Mouse (Mus musculus) spleen, postnatal 10 days (tissue): Measurements from ENCODE around the gene Slc18b1.
"Not testable (repeated sequence)": the region's sequence is repeated elsewhere in the genome, so short reads cannot be mapped to it uniquely, and the experiment has no call there.

Source experiments
- DNase-seq, 2 experiments: peaks; one replicate each; pipeline ENCODE4 v3.0.0; 2021 to 2022; ENCODE audit warnings: low spot score in 2 of 2

Slc18b1 gene

GRCm38 (mm10) chr10:23796551-23797503 lies at the start of gene Slc18b1:
Gene Slc18b1, plus strand, starts transcription at chr10:23796986.
- peak; percentile 22 to 26 for DNase-seq

- DNase-seq, result no peak
These were observed 42.6 kb upstream of the Slc18b1 start for GRCm38 (mm10) chr10:23754166-23754565.

DNA sequence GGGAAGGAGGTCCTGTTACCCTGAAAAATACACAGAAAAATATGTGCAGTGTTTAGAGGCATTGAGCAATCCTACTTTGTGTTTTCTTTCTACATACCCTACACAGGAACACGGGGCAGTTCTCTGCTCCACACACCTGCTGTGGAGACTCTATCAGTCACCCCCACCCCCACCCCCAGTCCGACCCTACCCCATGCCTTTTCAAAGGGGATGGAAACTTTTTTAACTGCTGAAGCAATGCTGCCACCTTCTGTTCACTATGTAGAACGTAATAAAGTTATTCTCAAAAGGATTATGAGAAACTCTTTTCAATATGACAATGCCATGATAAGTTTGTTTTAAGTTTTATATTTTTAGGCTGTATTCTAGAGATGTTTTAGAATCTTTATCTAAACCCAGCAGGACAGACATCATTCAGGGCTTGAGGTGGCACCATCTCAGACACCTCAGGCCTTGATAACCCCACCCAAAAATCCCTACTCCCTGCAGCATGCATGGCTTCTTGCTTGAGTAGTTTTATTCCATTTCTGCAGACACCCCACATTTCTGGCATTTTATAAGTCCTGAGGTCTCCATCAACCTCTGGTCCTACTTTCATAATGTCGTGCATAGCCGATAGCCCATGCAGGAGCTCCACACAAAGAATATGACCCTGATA lies 19.4 kb upstream of the Slc18b1 start:
- DNase-seq, result no peak

DNA sequence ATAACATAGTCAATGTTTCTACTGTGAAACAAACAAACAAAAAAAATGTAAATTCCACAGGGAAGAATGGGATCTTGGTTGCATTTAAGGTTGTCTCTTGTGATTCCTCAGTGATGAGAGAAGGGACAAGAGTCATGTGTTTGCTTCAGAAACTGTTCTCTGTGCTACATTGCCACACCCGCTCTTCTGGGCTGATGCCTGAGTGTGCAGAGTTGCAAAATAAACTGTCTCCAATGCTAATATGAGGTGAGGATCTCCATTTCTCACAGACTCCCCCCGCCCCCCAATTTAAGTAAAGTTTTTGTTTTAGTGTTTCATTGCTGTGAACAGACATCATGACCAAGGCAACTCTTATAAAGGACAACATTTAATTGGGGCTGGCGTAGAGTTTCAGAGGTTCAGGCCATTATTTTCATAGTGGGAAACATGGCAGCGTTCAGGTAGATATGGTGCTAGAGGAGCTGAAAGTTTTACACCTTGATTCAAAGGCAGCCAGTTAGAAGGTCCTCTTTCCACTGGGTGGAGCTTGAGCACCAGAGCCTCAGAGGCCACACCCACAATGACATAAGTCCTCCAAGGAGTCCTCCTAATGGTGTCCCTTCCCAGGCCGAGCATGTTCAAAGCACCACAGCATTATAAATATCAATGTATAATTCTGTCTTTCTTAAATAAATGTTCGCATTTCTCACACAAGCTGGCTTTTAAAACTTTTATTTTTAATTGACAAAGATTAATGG lies 16.1 kb upstream of the Slc18b1 start:
- DNase-seq, result peak in 1 of 2 experiments; percentile 20

GRCm38 (mm10) chr10:23781760-23782735 lies 14.7 kb upstream of the Slc18b1 start:
- no peak for DNase-seq

- DNase-seq, result no peak
These were observed 13.8 kb upstream of the Slc18b1 start for GRCm38 (mm10) chr10:23782855-23783492.

DNA sequence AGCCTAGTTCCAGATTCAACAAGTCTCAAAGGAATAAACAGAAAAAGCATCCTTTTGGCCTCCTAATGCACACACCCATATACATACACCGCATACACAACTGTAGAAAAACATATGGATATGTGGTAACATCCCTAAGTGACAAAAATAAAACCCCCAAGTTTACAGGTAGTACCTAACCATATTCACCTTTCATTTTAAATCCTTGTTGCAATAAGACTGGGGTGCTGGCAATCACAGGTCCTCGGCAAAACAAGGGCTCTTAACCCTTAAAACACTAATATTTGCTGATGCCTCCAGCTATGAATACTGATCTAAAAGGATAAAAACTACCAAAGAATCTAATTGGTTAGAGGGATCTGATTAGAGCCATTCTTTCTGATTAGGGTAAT lies 13.3 kb upstream of the Slc18b1 start:
- DNase-seq, result no peak

DNA sequence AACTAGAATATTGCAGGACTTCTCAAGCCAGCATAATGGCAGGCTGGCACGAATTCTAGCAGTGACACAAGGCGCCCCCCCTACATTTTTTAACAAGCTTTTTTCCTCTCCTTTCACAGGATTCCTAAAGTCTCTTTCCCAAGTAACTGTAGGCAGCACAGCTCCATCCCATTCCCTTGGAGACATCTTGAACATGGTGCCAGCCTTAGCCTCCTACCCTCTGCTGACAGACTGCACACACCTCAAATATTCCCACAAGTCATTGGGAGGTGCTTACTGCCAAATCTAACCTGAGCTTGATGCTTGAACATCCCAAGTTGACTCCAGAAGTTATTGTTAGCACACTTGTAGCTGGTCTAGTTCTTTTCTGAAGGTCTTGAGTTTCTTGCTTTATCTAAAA lies 12.7 kb upstream of the Slc18b1 start:
- no peak for DNase-seq

DNA sequence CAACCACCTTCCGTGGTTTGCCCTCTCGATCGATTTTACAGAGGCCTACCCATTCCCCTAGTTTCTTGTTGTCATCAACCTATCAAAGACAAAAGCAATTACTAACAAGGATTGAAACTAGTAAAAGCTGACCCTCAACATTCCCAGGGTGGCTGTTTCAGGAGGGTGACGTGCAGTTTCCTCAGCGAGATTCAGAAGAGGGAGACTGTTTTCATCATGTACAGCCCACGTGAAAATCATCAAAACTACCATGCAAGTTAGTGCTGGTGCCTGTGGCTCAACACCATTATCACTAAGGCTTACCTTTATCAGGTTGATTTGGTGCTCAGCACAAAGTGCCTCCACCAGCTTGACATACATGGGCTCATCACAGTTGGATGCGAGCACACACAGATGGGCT lies 11.2 kb upstream of the Slc18b1 start:
- not testable (repeated sequence) for DNase-seq

DNA sequence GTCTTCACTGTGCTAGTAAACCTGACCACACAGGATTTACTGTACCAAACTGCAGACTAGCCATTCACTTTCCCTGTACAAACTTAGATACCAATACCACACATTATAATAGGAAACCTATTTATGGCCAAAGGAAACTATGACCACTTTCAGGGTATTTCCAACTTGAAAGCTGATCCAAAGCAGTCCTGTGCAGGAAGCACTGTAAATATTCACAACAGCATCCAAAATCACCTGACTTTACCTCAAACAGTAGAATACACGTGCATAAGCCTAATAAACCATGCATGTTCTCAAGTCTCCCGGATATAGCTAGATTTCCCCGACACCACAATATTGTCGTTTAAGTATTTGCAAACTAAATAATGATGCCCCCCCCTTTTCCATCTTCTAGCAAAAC lies 10.7 kb upstream of the Slc18b1 start:
- no peak for DNase-seq

DNA sequence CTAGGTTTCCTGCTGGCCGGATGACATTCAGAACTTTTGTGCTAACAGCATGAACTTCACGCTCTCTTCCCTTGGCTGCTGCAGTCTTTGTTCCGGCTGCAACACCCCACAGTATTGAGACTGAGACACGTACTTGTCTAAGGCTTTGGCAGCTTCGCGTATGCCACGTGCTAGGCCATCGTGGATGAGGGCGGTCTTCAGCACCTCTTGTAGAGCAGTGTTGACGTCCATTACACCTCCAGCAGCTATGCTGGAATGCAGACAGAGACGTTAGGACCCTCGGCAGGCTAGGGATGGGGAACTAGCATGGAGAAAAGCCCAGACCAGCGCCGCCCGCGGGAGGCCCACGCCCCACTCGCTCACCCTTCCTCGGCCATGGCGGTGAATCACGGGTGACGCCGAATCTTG lies 10.2 kb upstream of the Slc18b1 start:
- not testable (repeated sequence) for DNase-seq

DNA sequence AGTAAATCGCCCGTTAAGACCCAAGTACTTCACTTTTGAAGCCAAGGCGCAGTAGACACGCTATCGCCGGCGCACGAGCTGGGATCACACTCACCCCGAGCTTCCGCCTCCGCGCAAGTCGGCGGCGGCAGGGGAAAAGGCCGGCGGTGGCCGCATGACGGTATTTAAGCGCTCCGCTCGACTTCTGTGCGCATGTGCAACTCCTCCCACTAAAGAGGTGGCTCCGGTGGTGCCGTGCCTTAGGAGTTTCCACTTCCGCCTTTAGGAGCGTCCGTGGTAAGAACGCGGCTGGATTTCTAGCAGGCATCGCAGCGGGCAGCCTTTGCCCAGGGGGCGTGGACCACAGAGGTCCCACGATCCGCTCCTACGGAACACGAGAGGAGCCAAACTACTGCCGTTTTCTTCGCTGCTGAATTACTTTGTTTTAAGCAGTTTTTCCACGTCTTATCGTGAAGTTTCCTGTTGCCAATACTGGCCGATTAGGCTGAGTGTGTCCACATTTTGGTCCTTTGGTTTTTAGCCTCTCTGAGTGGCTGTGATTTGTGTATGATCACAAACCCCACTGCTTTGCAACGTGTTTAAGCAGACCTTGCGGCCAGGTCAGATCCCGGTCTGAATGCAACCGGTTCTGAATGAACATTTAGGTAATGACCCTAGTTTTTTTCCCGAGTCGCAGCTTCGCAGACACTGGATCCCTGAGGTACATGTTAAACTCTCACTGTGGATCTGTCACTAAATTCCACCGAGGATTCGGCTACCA lies 9.5 kb upstream of the Slc18b1 start, which contains the start of gene Rps12:
TSS of gene Rps12 (minus strand) at position 214 of the 760 bp plus-strand sequence.
- peak; percentile 99 for DNase-seq

DNA sequence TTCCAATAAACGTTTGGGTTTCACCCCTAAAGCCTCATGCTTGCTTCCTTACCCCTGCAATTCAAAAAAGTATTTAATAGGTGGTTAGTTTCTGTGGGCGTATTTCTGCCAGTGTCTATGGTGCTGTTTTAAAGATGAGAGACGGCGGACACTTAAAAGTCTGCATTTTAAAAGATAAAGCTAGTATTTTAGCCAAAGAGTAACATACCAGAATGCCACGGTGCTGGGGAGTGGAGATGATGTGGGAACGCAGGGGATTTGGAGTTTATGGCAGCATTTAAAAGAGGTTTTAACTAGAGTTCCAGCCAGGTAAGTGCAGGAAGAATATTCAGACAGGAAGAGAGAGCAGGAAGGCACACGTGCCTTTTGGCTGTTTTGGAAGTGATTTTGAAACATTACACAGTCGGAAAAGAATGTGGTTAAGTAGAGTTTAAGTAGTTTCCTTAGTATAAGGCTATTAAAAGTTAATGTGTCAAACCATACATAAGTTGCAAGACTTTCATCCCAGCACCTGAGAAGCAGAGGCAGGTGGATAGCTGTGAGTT lies 8.7 kb upstream of the Slc18b1 start:
- peak in 1 of 2 experiments; percentile 14 for DNase-seq

DNA sequence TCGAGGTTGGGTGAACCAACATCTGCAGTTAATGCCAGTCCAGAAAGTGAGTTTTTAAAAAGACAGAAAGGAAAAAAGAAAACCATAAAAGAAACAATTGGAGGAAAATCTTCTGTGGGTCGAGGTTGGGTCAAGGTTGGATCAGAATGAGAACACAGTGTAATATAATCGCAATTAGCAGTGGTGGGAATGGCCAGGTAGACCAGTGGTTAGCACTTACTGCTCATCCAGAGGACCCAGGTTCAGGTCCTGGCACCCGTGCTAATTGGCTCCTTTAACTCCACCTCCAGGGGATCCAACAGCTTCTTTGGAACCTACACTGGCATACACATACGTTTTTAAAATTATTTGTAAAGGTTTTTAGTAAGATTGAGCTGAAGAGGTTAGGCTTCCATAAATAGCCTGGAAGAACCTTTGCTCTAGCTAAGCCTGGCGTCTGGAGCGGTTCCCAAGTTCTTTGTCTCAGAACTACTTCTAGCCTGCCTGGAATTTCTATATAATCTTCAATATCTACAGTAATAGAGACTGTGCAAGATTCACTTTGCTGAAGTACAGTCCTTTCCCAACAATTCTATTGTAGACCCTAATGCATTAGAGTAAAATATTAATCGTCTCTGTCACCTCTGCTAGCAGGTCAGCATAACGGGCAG lies 790 bp upstream of the Slc18b1 start:
- no peak for DNase-seq

DNA sequence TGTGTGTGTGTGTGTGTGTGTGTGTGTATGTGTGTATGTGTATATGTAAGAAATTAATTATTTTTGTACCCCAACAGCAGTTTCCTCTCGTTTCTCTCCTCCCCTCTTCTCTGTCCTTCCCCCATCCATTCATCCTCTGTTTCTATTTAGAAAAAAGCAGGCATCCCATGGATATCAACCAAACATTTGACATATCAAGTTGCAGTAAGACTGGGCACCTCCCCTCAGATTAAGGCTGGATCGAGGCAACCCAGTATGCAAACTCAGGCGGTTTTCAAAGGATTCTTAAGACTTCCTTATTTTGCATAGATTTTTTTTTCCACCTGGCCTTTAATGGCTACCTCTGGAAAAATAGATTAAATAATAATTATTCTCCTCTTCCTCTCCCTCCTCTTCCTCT lies 820 bp downstream of the Slc18b1 start:
- DNase-seq, result no peak

- no peak for DNase-seq
These were observed 1.4 kb downstream of the Slc18b1 start for GRCm38 (mm10) chr10:23798142-23798541.

- no peak for DNase-seq
These were observed 3.1 kb downstream of the Slc18b1 start for GRCm38 (mm10) chr10:23799933-23800332.

GRCm38 (mm10) chr10:23802911-23803310 lies 6.1 kb downstream of the Slc18b1 start:
- no peak for DNase-seq

DNA sequence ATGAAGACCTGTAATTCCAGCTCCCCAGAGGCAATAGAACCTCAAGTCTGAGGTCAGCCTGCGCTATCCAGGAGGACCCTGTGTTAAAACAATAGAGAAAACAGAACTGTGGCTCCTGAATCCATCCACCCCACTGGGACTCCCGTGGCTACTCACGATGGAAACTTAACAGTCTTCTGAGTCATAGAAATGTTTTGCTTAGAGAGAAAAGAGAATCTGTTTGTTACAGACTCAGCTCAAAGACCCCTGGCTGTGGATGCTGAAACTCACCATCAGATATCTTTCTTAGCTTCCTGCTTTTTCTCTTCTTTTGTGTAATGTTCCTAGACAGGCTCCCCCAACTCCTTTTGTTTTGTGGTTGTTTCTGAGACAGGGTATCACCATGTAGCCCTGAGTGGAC lies 7.9 kb downstream of the Slc18b1 start:
- DNase-seq, result no peak
